Mouse (Mus musculus): ENCODE measurements at regions not wholly inside any gene's neighbourhood (a gene's known extent, or its start where the extent isn't known, plus 50 kb on each side); places are given as distances from the start of the nearest gene placed in this dataset.
A peak's percentile ranks its signal among the peaks of the same experiment; 100 is the strongest.

- no peak overlapping the region for H3K4me3 ChIP-seq
- no peak for DNase-seq (ENCODE audit: extremely low spot score in 1 of 2, low spot score in 2 of 2)
- peak overlapping the region; percentile 57 for H3K27ac ChIP-seq
- no peak for TF ChIP-seq CTCF (IDR thresholded peaks at IDR 0.05)
- intact Hi-C loops (cut with DNase I), result loop anchor here (1.0 to 5.0 kb wide), 3 partner anchors 29 to 80 kb away; no protein-coding TSS in a partner anchor
These were observed 100.7 kb upstream of the 4933415F23Rik start for GRCm38 (mm10) chr1:23202511-23203435.

- DNase-seq (ENCODE audit: extremely low spot score in 1 of 2, low spot score in 2 of 2), result no peak
- no peak overlapping the region for H3K4me3 ChIP-seq
- no peak overlapping the region for H3K27ac ChIP-seq
- TF ChIP-seq CTCF (IDR thresholded peaks at IDR 0.05), result no peak
- intact Hi-C loops (cut with DNase I), result loop anchor here (5.0 kb wide), 1 partner anchor 82 kb away; no protein-coding TSS in a partner anchor
These were observed 98.4 kb upstream of the 4933415F23Rik start for GRCm38 (mm10) chr1:23200460-23200859.

DNA sequence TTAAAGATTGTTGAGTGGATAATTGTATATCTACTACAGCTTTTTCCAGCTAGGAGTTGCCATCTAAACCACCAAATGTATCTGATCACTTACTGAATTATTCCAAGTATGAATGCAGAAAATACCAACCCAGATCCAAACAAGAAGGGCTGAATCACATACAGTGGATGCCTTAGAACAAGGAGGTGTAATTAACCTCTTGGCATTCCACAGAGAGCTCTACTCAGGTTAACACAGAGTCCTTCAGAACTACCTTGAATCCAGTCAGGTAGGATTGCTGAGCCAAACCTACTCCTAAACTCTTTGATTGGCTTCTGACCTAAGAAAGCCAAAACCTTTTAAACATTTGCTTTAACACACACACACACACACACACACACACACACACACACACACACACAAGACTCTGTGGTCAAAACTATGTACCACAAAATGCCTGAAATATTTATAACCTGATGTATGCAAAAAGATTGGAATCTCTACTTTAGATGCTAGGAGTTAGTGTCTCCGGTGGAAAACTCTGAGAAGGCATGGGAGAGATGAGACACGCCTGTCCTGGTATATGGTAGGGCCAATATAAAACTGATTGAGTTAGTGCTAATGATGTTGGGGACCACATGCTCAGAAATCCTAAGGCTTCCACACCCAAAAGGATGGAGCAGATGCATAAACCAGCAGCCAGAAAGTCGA is 88.4 kb upstream of the 4933415F23Rik start:
- no peak for DNase-seq (ENCODE audit: extremely low spot score in 1 of 2, low spot score in 2 of 2)
- intact Hi-C loops (cut with DNase I), result no loop called here
- no peak for TF ChIP-seq CTCF (IDR thresholded peaks at IDR 0.05)

DNA sequence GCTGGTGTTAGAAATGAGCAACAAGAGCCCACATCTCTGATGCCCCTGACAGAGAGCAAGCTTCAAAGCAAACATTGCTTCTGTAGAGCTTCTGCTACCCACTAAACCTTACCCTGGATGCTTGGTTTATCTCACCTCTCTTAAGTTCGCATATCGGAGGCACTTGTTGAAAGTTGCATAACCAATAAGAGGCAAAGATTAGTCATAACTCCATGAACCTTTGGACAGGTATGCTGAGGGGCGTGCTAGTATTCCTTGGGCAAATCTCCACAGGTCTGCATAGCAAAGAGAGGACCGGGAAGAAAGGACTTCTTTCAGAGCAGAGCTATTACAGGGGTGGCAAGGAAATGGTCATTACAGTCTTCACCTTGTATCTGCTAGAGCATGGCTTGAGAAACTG is 87.7 kb upstream of the 4933415F23Rik start:
- no peak for DNase-seq (ENCODE audit: extremely low spot score in 1 of 2, low spot score in 2 of 2)
- intact Hi-C loops (cut with DNase I), result no loop called here
- no peak for TF ChIP-seq CTCF (IDR thresholded peaks at IDR 0.05)
- Histone ChIP-seq H3K4me3 (no peak overlapping the region), H3K27ac (no peak overlapping the region)

More for the DNA sequence above, 88.4 kb upstream of the 4933415F23Rik start:
- Histone ChIP-seq H3K4me3 (no peak overlapping the region), H3K27ac (no peak overlapping the region)

- no peak for DNase-seq (ENCODE audit: extremely low spot score in 1 of 2, low spot score in 2 of 2)
- Histone ChIP-seq H3K4me3 (no peak overlapping the region), H3K27ac (no peak overlapping the region)
- intact Hi-C loops (cut with DNase I), result no loop called here
- no peak for TF ChIP-seq CTCF (IDR thresholded peaks at IDR 0.05)
These were observed 86.2 kb upstream of the 4933415F23Rik start for GRCm38 (mm10) chr1:23188216-23188615.

GRCm38 (mm10) chr1:23187446-23188206 is 85.6 kb upstream of the 4933415F23Rik start:
- no peak for DNase-seq (ENCODE audit: extremely low spot score in 1 of 2, low spot score in 2 of 2)
- Histone ChIP-seq H3K27ac (no peak overlapping the region), H3K4me3 (no peak overlapping the region)
- intact Hi-C loops (cut with DNase I), result no loop called here
- TF ChIP-seq CTCF (IDR thresholded peaks at IDR 0.05), result no peak

DNA sequence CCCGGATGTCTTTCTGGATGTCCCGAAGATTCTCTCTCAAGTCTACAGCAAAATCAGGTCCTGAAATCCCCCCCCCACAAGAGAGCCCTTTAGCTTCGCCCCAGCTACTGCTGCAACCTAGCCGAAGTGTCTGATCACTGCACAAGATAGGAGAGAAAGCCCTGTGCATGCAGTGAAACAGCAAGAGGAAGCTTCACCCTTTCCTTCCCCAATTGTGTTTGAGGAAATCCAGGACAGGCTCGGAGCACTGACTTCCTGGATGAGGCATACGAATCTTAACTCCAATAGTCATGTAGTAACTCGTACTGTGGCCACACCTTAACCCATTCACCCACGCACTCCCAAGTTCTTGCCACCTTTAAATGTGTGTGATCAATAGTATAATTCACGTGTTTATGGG is 82.7 kb upstream of the 4933415F23Rik start:
- no peak overlapping the region for H3K27ac ChIP-seq
- DNase-seq (ENCODE audit: extremely low spot score in 1 of 2, low spot score in 2 of 2), result no peak
- intact Hi-C loops (cut with DNase I), result no loop called here
- no peak for TF ChIP-seq CTCF (IDR thresholded peaks at IDR 0.05)
- H3K4me3 ChIP-seq, result no peak overlapping the region

DNA sequence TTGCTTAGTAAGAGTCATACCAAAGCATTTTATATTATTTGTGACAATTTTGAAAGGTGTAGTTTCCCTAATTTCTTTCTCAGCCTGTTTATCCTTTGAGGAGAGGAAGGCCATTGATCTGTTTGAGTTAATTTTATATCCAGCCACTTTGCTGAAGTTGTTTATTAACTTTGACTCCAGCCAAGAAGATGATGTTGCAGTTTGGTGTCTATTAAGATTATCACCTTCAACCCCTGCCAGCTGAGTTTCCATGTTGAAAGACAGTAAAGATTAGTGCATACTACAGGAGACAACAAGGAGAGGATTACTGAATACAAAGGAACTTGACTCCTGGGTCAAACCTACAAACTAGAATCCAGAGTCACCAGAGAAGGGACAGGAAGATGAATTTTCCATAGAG is 80.5 kb upstream of the 4933415F23Rik start:
- intact Hi-C loops (cut with DNase I), result no loop called here
- no peak overlapping the region for H3K4me3 ChIP-seq
- H3K27ac ChIP-seq, result no peak overlapping the region
- TF ChIP-seq CTCF (IDR thresholded peaks at IDR 0.05), result no peak
- no peak for DNase-seq (ENCODE audit: extremely low spot score in 1 of 2, low spot score in 2 of 2)

- intact Hi-C loops (cut with DNase I), result no loop called here
- Histone ChIP-seq H3K4me3 (no peak overlapping the region), H3K27ac (no peak overlapping the region)
- no peak for DNase-seq (ENCODE audit: extremely low spot score in 1 of 2, low spot score in 2 of 2)
- TF ChIP-seq CTCF (IDR thresholded peaks at IDR 0.05), result no peak
These were observed 76.4 kb upstream of the 4933415F23Rik start for GRCm38 (mm10) chr1:23178335-23178974.

GRCm38 (mm10) chr1:23174022-23174421 is 72.0 kb upstream of the 4933415F23Rik start:
- H3K27ac ChIP-seq, result peak overlapping the region; percentile 3; the same call in 1 of the 2 replicates
- TF ChIP-seq CTCF (IDR thresholded peaks at IDR 0.05), result no peak
- DNase-seq (ENCODE audit: extremely low spot score in 1 of 2, low spot score in 2 of 2), result no peak
- intact Hi-C loops (cut with DNase I), result no loop called here
- no peak overlapping the region for H3K4me3 ChIP-seq

DNA sequence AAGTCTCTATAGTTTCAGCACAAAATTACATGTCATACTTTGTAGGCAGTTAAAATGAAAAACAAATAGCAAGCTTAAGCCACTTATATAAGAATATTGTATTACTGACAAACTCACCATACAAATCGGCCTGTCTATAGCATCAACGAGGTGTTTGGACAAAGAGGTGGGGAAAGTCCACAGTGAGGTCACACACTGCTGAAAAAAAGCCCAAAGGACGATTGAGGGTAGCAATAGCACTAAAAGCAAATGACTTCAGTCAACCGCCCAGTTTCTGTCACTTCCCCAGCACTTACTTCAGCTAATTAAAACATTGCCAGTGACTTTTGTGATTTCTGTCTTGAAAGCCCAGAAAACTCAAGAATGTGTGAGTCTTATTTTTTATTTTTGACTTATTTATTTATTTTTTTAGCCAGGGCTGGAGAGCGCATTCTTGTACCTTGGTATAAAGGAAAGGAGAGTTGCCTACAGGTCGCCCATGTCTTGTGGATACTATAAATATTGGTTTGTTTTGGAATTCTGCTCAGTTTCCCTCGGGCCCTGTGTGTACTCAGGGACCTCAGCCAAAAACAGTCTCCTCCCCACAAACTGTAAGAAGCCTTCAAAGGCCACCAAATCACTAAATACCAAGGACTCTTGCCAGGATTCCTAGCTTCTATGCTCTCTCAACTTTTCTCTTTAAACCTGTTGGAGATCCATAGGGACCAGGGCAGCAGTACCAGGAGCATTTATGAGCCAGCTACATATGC is 71.2 kb upstream of the 4933415F23Rik start:
- intact Hi-C loops (cut with DNase I), result no loop called here
- TF ChIP-seq CTCF (IDR thresholded peaks at IDR 0.05), result no peak
- Histone ChIP-seq H3K4me3 (no peak overlapping the region), H3K27ac (no peak overlapping the region)
- DNase-seq (ENCODE audit: extremely low spot score in 1 of 2, low spot score in 2 of 2), result no peak
